Mouse (Mus musculus): ENCODE measurements around the gene Nxf1. TPM values are rescaled to one million over a fixed set of nuclear protein-coding genes. Genes with fewer than 3 reads are reported as not detected.
A peak's percentile ranks its signal among the peaks of the same experiment; 100 is the strongest.

The Nxf1 gene
- total and polyA plus RNA-seq, 3 experiments = 122 to 296 (median 231) TPM

GRCm38 (mm10) chr19:8718357-8718756, 38.5 kb upstream of the Nxf1 start:
- H3K4me3 ChIP-seq (ENCODE audit: control insufficient read depth in 1 of 2, insufficient read depth in 1 of 2, low read depth in 2 of 2, low read length in 2 of 2) = no peak overlapping the region
- H3K36me3 ChIP-seq (ENCODE audit: control insufficient read depth in 1 of 2, insufficient read depth in 2 of 2, low read length in 2 of 2) = peaks cover 0 to 16% of the 10 kb centered on the region in 2 experiments; a peak in 2 of 4 replicates
- no peaks in the 10 kb centered on the region for H3K27me3 ChIP-seq (ENCODE audit: control insufficient read depth in 1 of 2, insufficient read depth in 2 of 2, low read length in 2 of 2)
- peaks cover 3 to 28% of the 10 kb centered on the region in 2 experiments; a peak in 3 of 4 replicates for H3K4me1 ChIP-seq (ENCODE audit: control insufficient read depth in 1 of 2, insufficient read depth in 2 of 2, low read length in 2 of 2)
- DNase-seq (ENCODE audit: low read depth, low spot score) = peak; percentile 89
- no peak overlapping the region for H3K9ac ChIP-seq (ENCODE audit: control insufficient read depth, low read depth, low read length, poor library complexity, severe bottlenecking)
- no peaks in the 10 kb centered on the region for H3K9me3 ChIP-seq (replicated peaks; ENCODE audit: insufficient read depth, low read length)
- no peak overlapping the region for H3K27ac ChIP-seq (ENCODE audit: control insufficient read depth, low read depth, low read length)
- peaks cover 14% of the 10 kb centered on the region for H3K79me2 ChIP-seq (ENCODE audit: control insufficient read depth, insufficient read depth, low read length, poor library complexity)
- TF ChIP-seq UBTF (IDR thresholded peaks at IDR 0.05; ENCODE audit: borderline replicate concordance, insufficient read depth, low read depth, low read length) = no peak
- no peak for TF ChIP-seq POLR2AphosphoS2 (IDR thresholded peaks at IDR 0.05; ENCODE audit: low read length)
- TF ChIP-seq ELF1 (IDR thresholded peaks at IDR 0.05; ENCODE audit: low read depth, low read length) = no peak
- TF ChIP-seq EP300 (IDR thresholded peaks at IDR 0.05; ENCODE audit: low read depth in 1 of 2, low read length in 2 of 2) = no peak
- TF ChIP-seq ZC3H11A (IDR thresholded peaks at IDR 0.05; ENCODE audit: low read depth, low read length) = no peak
- no peak for TF ChIP-seq TCF12 (IDR thresholded peaks at IDR 0.05; ENCODE audit: low read depth, low read length)
- 0 out of 2 replicates have a peak, but pooled peaks have one; percentile 26 for TF ChIP-seq MAX (IDR thresholded peaks at IDR 0.05; ENCODE audit: low read length)
- no peak for TF ChIP-seq MXI1 (IDR thresholded peaks at IDR 0.05; ENCODE audit: low read depth, low read length)
- TF ChIP-seq TBP (IDR thresholded peaks at IDR 0.05; ENCODE audit: low read depth, low read length) = no peak
- no peak for TF ChIP-seq POLR2AphosphoS5 (IDR thresholded peaks at IDR 0.05; ENCODE audit: borderline replicate concordance, low read depth, low read length)
- peak; percentile 67 to 96 (median 94) for TF ChIP-seq CTCF (IDR thresholded peaks at IDR 0.05 in 2 of 3, conservative IDR thresholded peaks at IDR 0.05 in 1 of 3; ENCODE audit: control insufficient read depth in 1 of 3, insufficient read depth in 1 of 3, low read depth in 2 of 3, low read length in 3 of 3, poor library complexity in 1 of 3, severe bottlenecking in 1 of 3)
- no peak for TF ChIP-seq RCOR1 (IDR thresholded peaks at IDR 0.05; ENCODE audit: low read depth, low read length)
- no peak for TF ChIP-seq GATA1 (IDR thresholded peaks at IDR 0.05; ENCODE audit: low read depth, low read length)
- no peak for TF ChIP-seq JUND (IDR thresholded peaks at IDR 0.05; ENCODE audit: low read depth, low read length)
- TF ChIP-seq GABPA (IDR thresholded peaks at IDR 0.05; ENCODE audit: low read depth, low read length) = no peak
- peak; percentile 37 for TF ChIP-seq SIN3A (IDR thresholded peaks at IDR 0.05; ENCODE audit: low read length)
- no peak for TF ChIP-seq CHD2 (IDR thresholded peaks at IDR 0.05; ENCODE audit: low read length)
- TF ChIP-seq USF2 (IDR thresholded peaks at IDR 0.05; ENCODE audit: borderline replicate concordance in 1 of 2, insufficient read depth in 1 of 2, low read depth in 1 of 2, low read length in 2 of 2) = no peak
- TF ChIP-seq ZNF384 (IDR thresholded peaks at IDR 0.05; ENCODE audit: low read depth, low read length) = peak; percentile 85
- no peak; the same call in 1 of the 2 replicates for TF ChIP-seq RAD21 (IDR thresholded peaks at IDR 0.05; ENCODE audit: low read depth, low read length)
- TF ChIP-seq ZKSCAN1 (IDR thresholded peaks at IDR 0.05; ENCODE audit: low read depth, low read length) = no peak
- TF ChIP-seq HCFC1 (IDR thresholded peaks at IDR 0.05; ENCODE audit: low read depth, low read length) = no peak
- TF ChIP-seq BHLHE40 (IDR thresholded peaks at IDR 0.05; ENCODE audit: borderline replicate concordance, low read depth, low read length) = no peak
- TF ChIP-seq MYC (IDR thresholded peaks at IDR 0.05; ENCODE audit: low read depth, low read length) = no peak
- peak; percentile 29; the same call in 1 of the 2 replicates for TF ChIP-seq SMC3 (IDR thresholded peaks at IDR 0.05; ENCODE audit: low read depth, low read length)

All from MEL (cell line).